Mouse (Mus musculus) megakaryocyte, embryonic 14.5 days (primary cell): ENCODE data around the gene Pabpn1.

Experiments
- FLI1 ChIP-seq: IDR thresholded peaks from 2 replicates; pipeline ENCODE4 v1.6.1; 2012; ENCODE audit warnings: low read length, inconsistent platforms, mixed read lengths
- GATA1 ChIP-seq: IDR thresholded peaks from 3 replicates; pipeline ENCODE4 v1.6.1; 2012; ENCODE audit warnings: mixed read lengths, low read length, inconsistent platforms, borderline replicate concordance

GRCm38 (mm10) chr14:54908682-54909081 lies 16.4 kb downstream of the Pabpn1 start:
- TF ChIP-seq GATA1: no peak
- TF ChIP-seq FLI1: no peak
